Mouse (Mus musculus): ENCODE results near the gene Timm8a2. TPM values are rescaled to one million over a fixed set of nuclear protein-coding genes. Genes with fewer than 3 reads are reported as not detected.

Gene Timm8a2
- polyA plus RNA-seq, 1 experiment from 2014 or later, result not detected

DNA sequence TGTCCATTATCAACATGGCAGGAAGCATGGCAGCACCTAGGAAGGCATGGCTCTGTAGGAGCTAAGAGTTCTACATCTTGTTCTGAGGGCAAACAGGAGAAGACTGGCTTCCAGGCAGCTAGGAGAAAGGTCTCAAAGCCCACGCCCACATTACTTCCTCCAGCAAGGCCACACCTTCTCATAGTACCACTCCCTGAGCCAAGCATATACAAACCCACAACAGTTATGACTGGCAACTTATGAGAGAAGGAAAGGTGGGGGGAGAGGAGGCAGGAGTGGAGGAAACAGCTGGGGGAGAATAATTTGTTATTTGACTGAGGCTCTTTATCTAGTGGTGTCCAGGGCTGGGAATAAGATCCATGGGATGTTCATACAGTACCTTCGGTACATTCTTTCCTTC is 1.4 kb downstream of the Timm8a2 start:
- no peaks in the 10 kb centered on the region for H3K27me3 ChIP-seq (ENCODE audit: control insufficient read depth, insufficient read depth, low read length)
- no peaks in the 10 kb centered on the region for H3K9me3 ChIP-seq (ENCODE audit: control insufficient read depth, low read length)
- H3K9ac ChIP-seq (ENCODE audit: low read length), result no peak overlapping the region
- DNase-seq (ENCODE audit: low spot score), result no peak
- H3K4me3 ChIP-seq (ENCODE audit: low read depth, low read length), result no peak overlapping the region
- WGBS, result 91% methylated on average over 2 of the region's 2 CpGs
- no peak for ATAC-seq (replicated peaks; ENCODE audit: low FRiP score)
- no peak overlapping the region for H3K27ac ChIP-seq (ENCODE audit: low read depth, low read length)
- H3K36me3 ChIP-seq (ENCODE audit: control insufficient read depth, insufficient read depth, low read length), result no peaks in the 10 kb centered on the region
- H3K4me2 ChIP-seq (ENCODE audit: low read depth, low read length, severe bottlenecking), result no peak overlapping the region
- H3K4me1 ChIP-seq (replicated peaks; ENCODE audit: control insufficient read depth, insufficient read depth, low read length), result no peaks in the 10 kb centered on the region

DNA sequence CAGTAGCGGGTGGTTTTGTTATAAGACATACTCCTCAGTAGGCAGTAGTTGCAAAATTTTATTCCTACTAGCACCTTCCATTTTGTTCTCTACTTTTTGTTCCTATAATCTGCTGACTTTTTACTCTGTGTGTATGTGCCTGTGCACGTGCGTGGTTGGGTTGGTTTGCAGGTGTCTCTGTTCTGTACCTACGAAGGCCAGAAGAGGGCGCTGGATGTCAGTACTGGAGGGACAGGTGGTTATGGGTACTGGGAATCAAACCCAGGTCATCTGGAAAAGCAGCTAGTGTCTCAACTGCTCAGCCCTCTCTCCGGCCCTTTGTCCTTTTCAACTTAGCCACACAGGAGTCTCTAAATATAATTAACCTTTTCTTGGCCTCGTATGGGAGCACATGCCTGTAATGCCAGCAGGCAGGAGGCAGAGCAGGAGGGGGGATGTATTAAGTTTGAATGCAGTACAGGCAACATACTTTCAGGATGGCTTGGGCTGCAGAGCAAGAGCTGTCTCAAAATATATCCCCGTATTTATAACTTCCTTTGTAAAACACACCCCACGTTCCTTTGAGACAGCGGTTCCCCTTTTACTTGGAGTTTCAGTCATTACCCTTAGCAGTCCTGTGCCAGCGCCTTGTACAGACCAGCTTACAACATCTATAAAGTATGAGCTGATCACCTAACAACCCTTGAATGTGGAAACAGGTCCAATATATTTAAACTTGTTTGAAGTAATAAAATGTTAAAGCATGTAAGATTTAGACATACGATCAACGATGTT is 4.6 kb downstream of the Timm8a2 start:
- 89% methylated on average over 13 of the region's 13 CpGs for WGBS
- no peak for DNase-seq (ENCODE audit: low spot score)
- H3K36me3 ChIP-seq (ENCODE audit: control insufficient read depth, insufficient read depth, low read length), result no peaks in the 10 kb centered on the region
- no peaks in the 10 kb centered on the region for H3K27me3 ChIP-seq (ENCODE audit: control insufficient read depth, insufficient read depth, low read length)
- H3K4me3 ChIP-seq (ENCODE audit: low read depth, low read length), result no peak overlapping the region
- H3K9me3 ChIP-seq (ENCODE audit: control insufficient read depth, low read length), result no peaks in the 10 kb centered on the region
- H3K4me2 ChIP-seq (ENCODE audit: low read depth, low read length, severe bottlenecking), result no peak overlapping the region
- H3K4me1 ChIP-seq (replicated peaks; ENCODE audit: control insufficient read depth, insufficient read depth, low read length), result no peaks in the 10 kb centered on the region
- no peak for ATAC-seq (replicated peaks; ENCODE audit: low FRiP score)
- H3K9ac ChIP-seq (ENCODE audit: low read length), result no peak overlapping the region
- no peak overlapping the region for H3K27ac ChIP-seq (ENCODE audit: low read depth, low read length)

DNA sequence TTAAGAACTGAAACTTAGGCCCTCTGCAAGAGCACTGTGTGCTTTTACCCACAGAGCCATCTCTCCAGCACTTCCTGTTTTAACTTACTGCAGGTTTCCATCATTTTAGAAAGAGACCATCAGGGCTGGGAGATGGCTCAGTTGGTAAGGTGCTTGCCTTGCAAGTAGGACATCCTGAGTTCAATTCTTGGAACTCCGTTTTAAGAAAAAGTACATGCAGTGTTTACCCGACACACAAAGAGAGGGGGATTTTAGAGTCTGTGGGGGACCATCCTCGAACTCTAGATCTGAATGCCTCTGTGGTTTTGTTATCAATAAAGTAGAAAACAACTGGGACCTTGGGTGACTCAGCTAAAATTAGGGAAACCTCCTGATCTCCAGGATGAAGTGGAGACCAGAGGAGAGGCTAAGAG is 6.9 kb downstream of the Timm8a2 start:
- Histone ChIP-seq H3K27ac (ENCODE audit: low read depth, low read length) (no peak overlapping the region), H3K4me1 (replicated peaks; ENCODE audit: control insufficient read depth, insufficient read depth, low read length) (no peaks in the 10 kb centered on the region), H3K36me3 (ENCODE audit: control insufficient read depth, insufficient read depth, low read length) (no peaks in the 10 kb centered on the region), H3K9me3 (ENCODE audit: control insufficient read depth, low read length) (no peaks in the 10 kb centered on the region), H3K27me3 (ENCODE audit: control insufficient read depth, insufficient read depth, low read length) (no peaks in the 10 kb centered on the region), H3K9ac (ENCODE audit: low read length) (no peak overlapping the region), H3K4me3 (ENCODE audit: low read depth, low read length) (no peak overlapping the region), H3K4me2 (ENCODE audit: low read depth, low read length, severe bottlenecking) (no peak overlapping the region)
- DNase-seq (ENCODE audit: low spot score), result no peak
- WGBS, result 86% methylated on average over 3 of the region's 3 CpGs
- no peak for ATAC-seq (replicated peaks; ENCODE audit: low FRiP score)

DNA sequence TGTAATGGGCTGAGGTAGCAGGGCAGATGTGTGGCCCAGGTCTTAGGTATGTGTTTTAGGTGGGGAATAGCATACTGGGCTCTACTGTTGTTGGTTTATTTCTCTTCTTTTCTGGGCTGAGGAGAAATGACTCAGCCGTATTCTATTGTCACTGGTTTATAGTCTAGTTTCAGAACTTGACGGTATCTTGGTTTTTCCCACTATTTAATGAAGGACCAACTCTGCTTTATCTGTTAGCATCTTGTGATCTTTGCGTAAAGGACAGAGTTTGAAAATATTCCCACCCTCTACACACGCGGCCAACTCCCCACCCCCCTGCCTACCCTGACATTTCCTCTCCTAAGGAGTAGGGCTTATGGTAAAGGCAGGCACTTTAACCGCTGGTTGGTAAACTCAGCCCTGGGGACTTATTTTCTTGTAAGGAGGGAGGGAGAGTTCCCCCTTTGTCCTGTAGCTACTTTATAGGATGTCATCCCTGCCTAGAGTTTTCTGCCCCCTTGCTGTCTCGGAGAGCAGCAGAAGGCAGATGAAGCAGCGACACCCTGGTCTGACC is 7.7 kb downstream of the Timm8a2 start:
- ATAC-seq (replicated peaks; ENCODE audit: low FRiP score), result no peak
- Histone ChIP-seq H3K36me3 (ENCODE audit: control insufficient read depth, insufficient read depth, low read length) (no peaks in the 10 kb centered on the region), H3K27me3 (ENCODE audit: control insufficient read depth, insufficient read depth, low read length) (no peaks in the 10 kb centered on the region), H3K9me3 (ENCODE audit: control insufficient read depth, low read length) (no peaks in the 10 kb centered on the region), H3K4me1 (replicated peaks; ENCODE audit: control insufficient read depth, insufficient read depth, low read length) (no peaks in the 10 kb centered on the region), H3K27ac (ENCODE audit: low read depth, low read length) (no peak overlapping the region), H3K9ac (ENCODE audit: low read length) (no peak overlapping the region), H3K4me2 (ENCODE audit: low read depth, low read length, severe bottlenecking) (no peak overlapping the region), H3K4me3 (ENCODE audit: low read depth, low read length) (no peak overlapping the region)
- 88% methylated on average over 8 of the region's 8 CpGs for WGBS
- no peak for DNase-seq (ENCODE audit: low spot score)

DNA sequence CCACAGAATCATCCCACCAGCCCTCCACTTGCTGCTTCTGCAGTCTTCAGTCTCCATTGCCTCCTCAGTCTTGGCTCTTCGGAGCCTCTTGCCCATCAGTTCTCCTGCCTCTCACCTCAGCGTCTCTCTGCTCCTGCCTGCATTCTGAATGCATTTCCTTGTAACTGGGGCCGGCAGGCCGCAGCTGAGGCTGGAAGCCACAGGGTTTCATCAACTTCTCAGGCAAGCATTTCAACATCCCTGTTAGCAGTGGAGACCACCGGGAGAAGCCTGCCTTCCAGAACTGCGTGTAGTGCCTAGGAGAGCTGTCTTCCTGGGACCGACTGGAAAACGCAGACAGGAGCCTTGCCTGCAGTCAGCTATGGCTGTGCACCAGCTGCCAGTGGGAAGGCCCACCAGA is 13.3 kb downstream of the Timm8a2 start:
- DNase-seq (ENCODE audit: low spot score) (no peak), ATAC-seq (replicated peaks; ENCODE audit: low FRiP score) (no peak)
- Histone ChIP-seq H3K36me3 (ENCODE audit: control insufficient read depth, insufficient read depth, low read length) (no peaks in the 10 kb centered on the region), H3K27ac (ENCODE audit: low read depth, low read length) (no peak overlapping the region), H3K9ac (ENCODE audit: low read length) (no peak overlapping the region), H3K4me2 (ENCODE audit: low read depth, low read length, severe bottlenecking) (no peak overlapping the region), H3K4me3 (ENCODE audit: low read depth, low read length) (no peak overlapping the region), H3K4me1 (replicated peaks; ENCODE audit: control insufficient read depth, insufficient read depth, low read length) (no peaks in the 10 kb centered on the region), H3K27me3 (ENCODE audit: control insufficient read depth, insufficient read depth, low read length) (no peaks in the 10 kb centered on the region), H3K9me3 (ENCODE audit: control insufficient read depth, low read length) (no peaks in the 10 kb centered on the region)
- WGBS, result 91% methylated on average over 8 of the region's 8 CpGs

DNA sequence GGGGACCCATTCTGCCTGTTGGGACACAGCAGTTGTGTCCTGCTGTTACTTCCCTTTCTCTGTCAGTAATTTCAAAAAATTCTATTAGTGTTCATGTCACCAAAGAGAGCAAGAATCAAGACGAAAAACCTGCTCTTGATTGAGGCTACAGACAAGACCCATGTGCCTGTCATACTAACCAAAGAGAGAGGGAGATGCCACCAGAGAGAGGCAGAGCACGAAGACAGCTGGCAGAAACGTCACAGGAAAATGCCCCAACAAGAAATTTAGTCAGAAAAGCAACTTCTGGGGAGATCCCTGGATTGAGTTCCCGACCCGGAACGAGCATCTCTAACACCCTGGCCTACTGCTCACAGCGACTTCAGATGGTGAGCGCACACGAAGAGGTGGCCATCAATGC is 14.3 kb downstream of the Timm8a2 start:
- Histone ChIP-seq H3K27me3 (ENCODE audit: control insufficient read depth, insufficient read depth, low read length) (no peaks in the 10 kb centered on the region), H3K36me3 (ENCODE audit: control insufficient read depth, insufficient read depth, low read length) (no peaks in the 10 kb centered on the region), H3K4me3 (ENCODE audit: low read depth, low read length) (no peak overlapping the region), H3K4me1 (replicated peaks; ENCODE audit: control insufficient read depth, insufficient read depth, low read length) (no peaks in the 10 kb centered on the region), H3K9me3 (ENCODE audit: control insufficient read depth, low read length) (no peaks in the 10 kb centered on the region), H3K9ac (ENCODE audit: low read length) (no peak overlapping the region), H3K4me2 (ENCODE audit: low read depth, low read length, severe bottlenecking) (no peak overlapping the region), H3K27ac (ENCODE audit: low read depth, low read length) (no peak overlapping the region)
- DNase-seq (ENCODE audit: low spot score), result no peak
- ATAC-seq (replicated peaks; ENCODE audit: low FRiP score), result no peak
- WGBS, result 91% methylated on average over 9 of the region's 9 CpGs

DNA sequence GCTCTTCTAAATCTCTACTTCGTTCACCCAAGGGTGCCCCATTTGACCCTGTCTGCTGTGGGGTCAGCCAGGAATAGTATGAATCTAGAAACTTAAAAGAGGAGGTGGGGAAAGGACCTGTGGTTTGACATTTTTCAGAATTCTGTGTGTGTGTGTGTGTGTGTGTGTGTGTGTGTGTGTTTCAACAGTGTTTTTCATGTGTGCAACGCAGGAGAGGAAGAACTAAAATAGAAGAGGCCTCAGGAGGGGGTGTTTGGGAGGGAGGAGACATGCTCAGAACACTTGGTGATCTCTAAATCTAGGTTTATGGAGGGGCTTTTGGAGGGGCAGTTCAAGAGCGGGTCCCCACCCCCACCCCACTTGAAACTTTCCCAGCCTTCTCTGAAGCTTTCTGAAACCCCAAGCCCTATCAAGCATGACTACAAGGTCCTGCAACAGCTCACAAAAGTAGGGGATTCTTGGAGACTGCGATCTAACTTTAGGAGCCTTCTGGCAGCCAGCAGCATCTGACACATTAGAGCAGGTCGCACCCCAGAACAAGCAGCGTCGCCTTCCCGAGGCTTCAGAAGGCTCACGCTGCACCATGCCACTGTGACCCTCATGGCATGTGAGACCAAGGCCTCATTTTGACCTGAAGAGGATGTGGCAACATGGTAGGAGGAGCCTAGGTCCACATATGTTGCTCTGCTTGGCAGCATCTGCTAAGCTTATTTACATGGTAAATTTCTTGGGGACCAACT is 18.6 kb downstream of the Timm8a2 start:
- Histone ChIP-seq H3K4me1 (replicated peaks; ENCODE audit: control insufficient read depth, insufficient read depth, low read length) (no peaks in the 10 kb centered on the region), H3K27ac (ENCODE audit: low read depth, low read length) (no peak overlapping the region), H3K9ac (ENCODE audit: low read length) (no peak overlapping the region), H3K9me3 (ENCODE audit: control insufficient read depth, low read length) (no peaks in the 10 kb centered on the region), H3K4me2 (ENCODE audit: low read depth, low read length, severe bottlenecking) (no peak overlapping the region), H3K36me3 (ENCODE audit: control insufficient read depth, insufficient read depth, low read length) (no peaks in the 10 kb centered on the region), H3K27me3 (ENCODE audit: control insufficient read depth, insufficient read depth, low read length) (no peaks in the 10 kb centered on the region), H3K4me3 (ENCODE audit: low read depth, low read length) (no peak overlapping the region)
- ATAC-seq (replicated peaks; ENCODE audit: low FRiP score), result no peak
- WGBS, result 84% methylated on average over 9 of the region's 9 CpGs
- DNase-seq (ENCODE audit: low spot score), result no peak

DNA sequence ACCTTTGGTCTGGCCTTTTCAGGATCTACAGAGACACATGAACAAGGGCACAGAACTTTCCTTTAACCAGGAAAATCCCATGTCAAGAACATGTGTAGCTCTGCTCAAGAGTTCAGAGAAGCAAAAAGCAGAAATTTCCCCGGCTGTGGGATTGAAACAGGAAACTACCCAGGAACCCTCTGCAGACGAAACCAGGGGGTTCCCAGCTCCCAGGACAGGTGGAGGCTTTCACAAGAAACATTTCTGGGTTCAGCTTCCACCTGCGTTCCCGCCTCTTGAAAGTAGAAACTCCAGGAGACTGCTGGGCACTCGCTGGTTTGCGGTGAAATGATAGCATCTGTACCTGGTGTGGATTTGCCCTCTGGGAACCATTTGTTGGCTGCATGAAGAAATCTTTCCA is 22.4 kb downstream of the Timm8a2 start:
- H3K36me3 ChIP-seq (ENCODE audit: control insufficient read depth, insufficient read depth, low read length), result no peaks in the 10 kb centered on the region
- no peak overlapping the region for H3K4me2 ChIP-seq (ENCODE audit: low read depth, low read length, severe bottlenecking)
- no peak overlapping the region for H3K9ac ChIP-seq (ENCODE audit: low read length)
- no peak overlapping the region for H3K27ac ChIP-seq (ENCODE audit: low read depth, low read length)
- ATAC-seq (replicated peaks; ENCODE audit: low FRiP score) (no peak), DNase-seq (ENCODE audit: low spot score) (no peak)
- no peaks in the 10 kb centered on the region for H3K4me1 ChIP-seq (replicated peaks; ENCODE audit: control insufficient read depth, insufficient read depth, low read length)
- H3K4me3 ChIP-seq (ENCODE audit: low read depth, low read length), result no peak overlapping the region
- no peaks in the 10 kb centered on the region for H3K27me3 ChIP-seq (ENCODE audit: control insufficient read depth, insufficient read depth, low read length)
- WGBS, result 82% methylated on average over 6 of the region's 6 CpGs
- no peaks in the 10 kb centered on the region for H3K9me3 ChIP-seq (ENCODE audit: control insufficient read depth, low read length)
